Mouse (Mus musculus) ovary, adult 10 weeks (tissue): ENCODE measurements around the gene Itprid2. TPM values are rescaled to one million over a fixed set of nuclear protein-coding genes. Genes with fewer than 3 reads are reported as not detected.

ENCODE experiments used
- polyA plus RNA-seq: library from polyadenylated mRNA; stranded (reverse); fragments of 350-450 nt; fragmentation: Illumina TruSeq; extraction: RNeasy Lipid Tissue Mini Kit (QIAGEN cat#74804); gene quantifications from one replicate; pipeline ENCODE4 v1.2.3, GENCODE M21; 2014

The Itprid2 gene
- polyA plus RNA-seq, result 33.1 TPM

GRCm38 (mm10) chr2:79634528-79635400 lies at the start of gene Itprid2:
Itprid2 (plus strand) TSS chr2:79635352.

GRCm38 (mm10) chr2:79707575-79707974 lies 72.4 kb downstream of the Itprid2 start, which contains the start of gene Ppp1r1c:
Ppp1r1c (plus strand) TSS chr2:79707780.

Other genes with a start within 250 kb of the Itprid2 start
- not detected for gene Neurod1, start 178.6 kb upstream of the Itprid2 start, polyA plus RNA-seq
- 3.3 TPM for gene Cerkl, start 178.6 kb upstream of the Itprid2 start, polyA plus RNA-seq
- gene Ppp1r1c, start 72.4 kb downstream of the Itprid2 start, polyA plus RNA-seq, result not detected